ENCODE assay signal across 8 mouse cellular contexts in the genomic region with DNA sequence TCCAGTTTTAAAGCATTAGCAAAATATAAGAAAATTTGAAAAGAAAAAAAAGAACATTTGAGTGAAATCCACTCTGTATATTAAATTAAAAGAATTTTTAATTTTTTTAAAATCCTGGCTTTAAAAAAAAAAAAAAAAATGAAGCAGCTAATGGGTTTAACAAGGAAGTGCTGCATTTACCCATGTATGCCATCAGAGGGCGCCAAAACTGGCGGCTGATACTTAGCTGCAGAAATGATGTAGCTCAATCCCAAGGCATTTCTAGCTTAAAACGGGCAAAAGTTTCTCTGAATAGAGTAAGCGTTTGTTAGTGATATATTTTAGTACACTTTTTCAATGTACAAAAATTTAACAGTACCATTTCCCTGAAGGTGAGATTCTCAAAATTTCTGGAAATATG.
A peak's percentile ranks its signal among the peaks of the same experiment; 100 is the strongest.
DNase-seq lines count a peak whose midpoint lies in the region; ATAC-seq and TF ChIP-seq lines count a peak whose summit lies in the region.

No protein-coding gene starts in this region.

- peak; percentile 35 to 59 for DNase-seq in heart, postnatal 10 days
- no peak for DNase-seq in heart, adult 9 months (ENCODE audit: low spot score in 2 of 2)
- DNase-seq in urinary bladder, postnatal 25 days (ENCODE audit: low spot score): peak; percentile 46
- DNase-seq in urinary bladder, adult 2 months (ENCODE audit: low spot score): no peak
- peak; percentile 67 for DNase-seq in embryo, embryonic 10 days (ENCODE audit: low spot score)
- peak; percentile 64 for DNase-seq in limb, embryonic 14.5 days (ENCODE audit: low spot score)
- peak; percentile 8 for DNase-seq in telencephalon, adult 2 months (ENCODE audit: low read depth, low spot score)
- no peak for DNase-seq in spleen, adult 12 weeks (ENCODE audit: low spot score)

- no peak for ATAC-seq in limb, embryonic 14.5 days (ENCODE audit: low FRiP score, low read depth)

- no peaks in the 10 kb centered on the region for H3K4me1 ChIP-seq in limb, embryonic 14.5 days (ENCODE audit: control insufficient read depth, insufficient read depth, low read length)

- no peak overlapping the region for H3K4me2 ChIP-seq in limb, embryonic 14.5 days (replicated peaks; ENCODE audit: low read depth, low read length, severe bottlenecking)

- TF ChIP-seq POLR2A in limb, embryonic 14.5 days (IDR thresholded peaks at IDR 0.05; ENCODE audit: borderline replicate concordance, extremely low read depth, insufficient read depth, insufficient read length): no peak

- H3K9me3 ChIP-seq in limb, embryonic 14.5 days (ENCODE audit: control insufficient read depth, low read length): no peaks in the 10 kb centered on the region

- H3K27ac ChIP-seq in limb, embryonic 14.5 days (replicated peaks; ENCODE audit: low read depth, low read length): no peak overlapping the region

- H3K36me3 ChIP-seq in limb, embryonic 14.5 days (ENCODE audit: control insufficient read depth, insufficient read depth, low read length): no peaks in the 10 kb centered on the region

- WGBS in limb, embryonic 14.5 days: 16% methylated on average over 4 of the region's 4 CpGs

- no peak overlapping the region for H3K9ac ChIP-seq in limb, embryonic 14.5 days (ENCODE audit: low read depth, low read length, severe bottlenecking)

- no peaks in the 10 kb centered on the region for H3K27me3 ChIP-seq in limb, embryonic 14.5 days (ENCODE audit: control insufficient read depth, insufficient read depth, low read length)

- intact Hi-C loops in heart, postnatal 10 days (cut with DNase I): no loop called here

- no peak overlapping the region for H3K4me3 ChIP-seq in limb, embryonic 14.5 days (replicated peaks; ENCODE audit: low read length)

Comparison
In these comparisons a context has a peak if more than half of its experiments do, and no peak if none do; other contexts are left out.
1. DNase-seq: peak in heart, postnatal 10 days (2 of 2), urinary bladder, postnatal 25 days (single experiment), embryo, embryonic 10 days (single experiment), limb, embryonic 14.5 days (single experiment) and telencephalon, adult 2 months (single experiment); none in heart, adult 9 months (0 of 2), urinary bladder, adult 2 months (single experiment) and spleen, adult 12 weeks (single experiment).